Mouse (Mus musculus) ES-CJ7 (cell line): ENCODE measurements at regions not wholly inside any gene's neighbourhood (a gene's known extent, or its start where the extent isn't known, plus 50 kb on each side); places are given as distances from the start of the nearest gene placed in this dataset.

Experiments
- DNase-seq: peaks from one replicate; pipeline ENCODE4 v3.0.0; 2011; ENCODE audit warnings: low read depth, low spot score

DNA sequence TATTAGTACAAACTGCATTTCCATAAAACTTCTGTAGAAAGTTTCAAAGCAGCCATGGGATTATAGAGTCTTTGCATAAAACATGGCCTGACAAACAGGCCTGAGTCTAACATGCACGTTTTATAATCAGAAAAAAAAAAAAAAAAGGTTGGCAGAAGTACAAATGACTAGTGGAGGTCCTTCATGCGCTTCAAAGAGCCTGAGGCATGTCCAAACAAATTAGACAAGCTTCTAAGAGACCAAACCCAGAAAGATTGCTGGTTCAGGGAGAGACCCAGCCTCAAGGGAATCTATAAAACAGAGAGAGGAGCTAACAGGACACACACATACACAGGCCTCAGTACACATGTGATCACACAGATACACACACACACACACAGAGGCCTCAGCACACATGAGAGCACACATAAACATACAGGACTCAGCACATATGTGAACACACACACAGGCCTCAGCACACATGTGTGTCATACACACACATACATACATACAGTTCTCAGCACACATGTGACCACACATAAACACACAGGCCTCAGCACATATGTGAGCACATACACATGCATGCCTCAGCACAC, 57.0 kb upstream of the Gnaq start:
- no peak for DNase-seq

GRCm38 (mm10) chr19:16075026-16075425, 57.6 kb upstream of the Gnaq start:
- no peak for DNase-seq

GRCm38 (mm10) chr19:16067314-16067713, 65.3 kb upstream of the Gnaq start:
- no peak for DNase-seq

- DNase-seq, result no peak
Observed at GRCm38 (mm10) chr19:16064911-16065310, 67.7 kb upstream of the Gnaq start.

- peak; percentile 70 for DNase-seq
Observed at GRCm38 (mm10) chr19:16063916-16064580, 68.6 kb upstream of the Gnaq start.

GRCm38 (mm10) chr19:16063533-16063915, 69.1 kb upstream of the Gnaq start:
- DNase-seq, result no peak

GRCm38 (mm10) chr19:16061821-16062220, 70.8 kb upstream of the Gnaq start:
- DNase-seq, result no peak

DNA sequence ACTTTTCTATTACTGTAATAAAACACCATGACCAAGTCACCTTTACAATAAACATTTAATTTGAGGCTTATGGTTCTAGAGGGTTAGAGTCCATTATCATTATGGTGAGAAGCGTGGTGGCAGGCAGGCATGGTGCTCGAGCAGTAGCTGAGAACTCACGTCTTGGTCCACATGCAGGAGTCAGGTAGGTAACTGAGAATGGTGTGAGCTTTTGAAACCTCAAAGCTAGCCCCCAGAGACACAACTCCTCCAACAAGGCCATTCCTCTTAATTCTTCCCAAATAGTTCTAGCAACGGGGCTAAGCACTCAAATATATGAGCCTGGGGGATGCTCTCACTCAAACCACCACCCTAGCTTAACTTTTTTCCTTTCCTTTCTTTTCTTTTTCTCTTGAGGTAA, 73.6 kb upstream of the Gnaq start:
- DNase-seq, result no peak

- DNase-seq, result no peak
Observed at GRCm38 (mm10) chr19:16050220-16051055, 65.6 kb upstream of the Cep78 start.

GRCm38 (mm10) chr19:16049646-16050045, 64.9 kb upstream of the Cep78 start:
- DNase-seq, result no peak

DNA sequence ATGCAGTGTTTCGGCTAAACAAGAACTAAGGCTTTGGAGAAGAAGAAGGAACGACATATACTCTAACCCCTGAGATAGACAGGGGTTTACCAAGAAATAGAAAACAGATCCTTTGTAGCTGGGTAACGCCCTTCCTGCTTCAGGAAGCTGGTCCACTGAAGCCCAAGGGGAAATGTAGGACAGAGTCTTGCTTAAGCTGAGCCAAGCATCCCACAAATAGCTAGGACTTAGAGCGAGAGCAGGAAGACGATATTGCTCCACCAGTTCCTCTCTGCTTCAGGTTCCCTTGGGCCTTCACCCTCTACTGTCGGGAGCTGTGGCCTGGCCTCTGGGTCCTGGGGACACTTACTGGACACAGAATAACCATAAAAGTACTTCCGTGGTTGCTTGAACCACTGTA, 62.2 kb upstream of the Cep78 start:
- peak; percentile 23 for DNase-seq

- DNase-seq, result no peak
Observed at GRCm38 (mm10) chr19:16045261-16045660, 60.5 kb upstream of the Cep78 start.

- DNase-seq, result no peak
Observed at GRCm38 (mm10) chr19:16044169-16044568, 59.4 kb upstream of the Cep78 start.

GRCm38 (mm10) chr19:16043007-16043406, 58.2 kb upstream of the Cep78 start:
- DNase-seq, result no peak

GRCm38 (mm10) chr19:16041891-16042290, 57.1 kb upstream of the Cep78 start:
- DNase-seq, result no peak

GRCm38 (mm10) chr19:16037806-16038205, 53.0 kb upstream of the Cep78 start:
- no peak for DNase-seq
